22 mouse cellular contexts compared by ENCODE assay signal in the genomic region with DNA sequence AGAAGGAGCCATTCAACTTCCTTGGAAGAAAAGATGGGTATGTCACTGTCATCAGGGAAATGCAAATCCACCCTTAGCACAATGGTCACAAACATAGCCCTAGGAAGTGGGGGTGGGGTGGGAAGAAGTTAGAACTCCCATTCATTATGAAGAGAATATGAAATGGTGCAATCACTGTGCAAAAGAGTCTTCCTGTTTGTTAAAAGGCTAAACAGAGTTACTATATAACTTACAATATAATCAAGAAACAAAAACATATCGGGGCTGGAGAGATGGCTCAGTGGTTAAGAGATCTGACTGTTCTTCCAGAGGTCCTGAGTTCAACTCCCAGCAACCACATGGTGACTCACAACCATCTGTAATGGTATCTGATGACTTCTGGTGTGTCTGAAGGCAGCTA.
DNase-seq lines count a peak whose midpoint lies in the region; TF ChIP-seq lines count a peak whose summit lies in the region.
"Had no signal": no experiment of that assay in that cellular context is flagged by ENCODE, and none has a peak within 500 bp of the region (broad histone marks: within the 10 kb centered on the region; RNA-seq: fewer than 3 reads in every experiment).

No protein-coding gene starts in this region.

- no peak for TF ChIP-seq CTCF in kidney, adult 2 months (conservative IDR thresholded peaks at IDR 0.05; ENCODE audit: insufficient read depth, insufficient read length, low read depth, low read length)

- DNase-seq in heart, adult 11 months, result peak; percentile 30
- no peak for DNase-seq in heart, adult 9 months (ENCODE audit: low spot score in 2 of 2)
- no peak for DNase-seq in kidney, adult 2 months
- no peak for DNase-seq in kidney, postnatal 25 days
- DNase-seq in testis, postnatal 10 days (ENCODE audit: low spot score), result peak; percentile 0
- no peak for DNase-seq in testis, postnatal 14 days (ENCODE audit: low spot score)
- DNase-seq in layer of hippocampus, postnatal 36 days, result no peak
- DNase-seq: adrenal gland, adult 2 months; adrenal gland, postnatal 10 days; adrenal gland, postnatal 25 days; cerebellum, adult 11 months; cerebellum, adult 18-20 months; cerebellum, adult 8-10 months; cerebellum, adult 9-11 months; cerebellum, postnatal 14 days; cerebellum, postnatal 36 days; embryo, embryonic 11 days had no signal

- H3K27me3 ChIP-seq in kidney, adult 2 months (replicated peaks; ENCODE audit: control insufficient read depth, insufficient read depth, low read length), result no peaks in the 10 kb centered on the region
- H3K27me3 ChIP-seq: embryonic facial prominence, embryonic 13.5 days; embryonic facial prominence, embryonic 15.5 days; forebrain, embryonic 12.5 days had no signal

- peak overlapping the region; percentile 31; the same call in 1 of the 2 replicates for H3K27ac ChIP-seq in kidney, adult 2 months (ENCODE audit: insufficient read depth, low read depth, low read length)
- H3K27ac ChIP-seq: embryonic facial prominence, embryonic 13.5 days; embryonic facial prominence, embryonic 15.5 days; forebrain, embryonic 10.5 days; forebrain, embryonic 12.5 days had no signal

- 76% methylated on average over 1 of the region's 1 CpGs for WGBS in kidney, adult 2 months

- H3K36me3 ChIP-seq in kidney, adult 2 months (ENCODE audit: control insufficient read depth, insufficient read depth, low read length), result no peaks in the 10 kb centered on the region
- H3K36me3 ChIP-seq: embryonic facial prominence, embryonic 13.5 days; embryonic facial prominence, embryonic 15.5 days; forebrain, embryonic 10.5 days; forebrain, embryonic 12.5 days had no signal

- TF ChIP-seq POLR2A in kidney, adult 2 months (IDR thresholded peaks at IDR 0.05; ENCODE audit: low read depth, low read length), result no peak

- H3K4me3 ChIP-seq in kidney, adult 2 months (ENCODE audit: insufficient read depth, low read depth, low read length), result no peak overlapping the region
- H3K4me3 ChIP-seq: embryonic facial prominence, embryonic 13.5 days; embryonic facial prominence, embryonic 15.5 days; erythroblast, embryonic 14.5 days; forebrain, embryonic 10.5 days; forebrain, embryonic 12.5 days had no signal

- H3K4me1 ChIP-seq in kidney, adult 2 months (ENCODE audit: control insufficient read depth, insufficient read depth, low read length), result no peaks in the 10 kb centered on the region; the same call in 1 of the 2 replicates
- H3K4me1 ChIP-seq: embryonic facial prominence, embryonic 15.5 days; forebrain, embryonic 10.5 days; forebrain, embryonic 12.5 days had no signal

Comparison
In these comparisons a context has a peak if more than half of its experiments do, and no peak if none do; other contexts are left out.
1. DNase-seq: peak in heart, adult 11 months (single experiment) and testis, postnatal 10 days (single experiment); none in heart, adult 9 months (0 of 2), kidney, adult 2 months (single experiment), kidney, postnatal 25 days (0 of 2), testis, postnatal 14 days (single experiment) and layer of hippocampus, postnatal 36 days (0 of 2).